Mouse (Mus musculus) neural tube, embryonic 13.5 days (tissue): ENCODE measurements around the gene Snx10. TPM values are rescaled to one million over a fixed set of nuclear protein-coding genes. Genes with fewer than 3 reads are reported as not detected.

Experiments used
- ATAC-seq: fragments of 200-750 bp; cut with Nextera tagmentation; 2 replicates; pipeline ENCODE4 v1.8.0; 2017; ENCODE audit warnings: low read depth, mild to moderate bottlenecking, moderate TSS enrichment, moderate library complexity
- H3K27ac ChIP-seq: fragments of 300-500 bp; sonication (generic); replicated peaks from 2 replicates; pipeline ENCODE4 v1.5.1; 2015; ENCODE audit warnings: moderate library complexity, mild to moderate bottlenecking, inconsistent platforms
- H3K27me3 ChIP-seq: fragments of 300-500 bp; sonication (generic); 2 replicates; pipeline ENCODE4 v1.6.1; 2015; ENCODE audit warnings: mild to moderate bottlenecking, inconsistent platforms
- H3K36me3 ChIP-seq: fragments of 300-500 bp; sonication (generic); 2 replicates; pipeline ENCODE4 v1.6.1; 2015; ENCODE audit warnings: mild to moderate bottlenecking, inconsistent platforms
- H3K4me1 ChIP-seq: fragments of 300-500 bp; sonication (generic); replicated peaks from 2 replicates; pipeline ENCODE4 v1.6.1; 2015; ENCODE audit warnings: inconsistent platforms
- H3K4me2 ChIP-seq: fragments of 300-500 bp; sonication (generic); 2 replicates; pipeline ENCODE4 v1.6.1; 2015; ENCODE audit warnings: inconsistent platforms, mild to moderate bottlenecking, moderate library complexity
- H3K4me3 ChIP-seq: fragments of 300-500 bp; sonication (generic); 2 replicates; pipeline ENCODE4 v1.5.1; 2015; ENCODE audit warnings: mild to moderate bottlenecking, inconsistent platforms
- H3K9ac ChIP-seq: fragments of 300-500 bp; sonication (generic); 2 replicates; pipeline ENCODE4 v1.6.1; 2015; ENCODE audit warnings: moderate library complexity, mild to moderate bottlenecking, inconsistent platforms
- H3K9me3 ChIP-seq: fragments of 300-500 bp; sonication (generic); 2 replicates; pipeline ENCODE4 v1.6.1; 2016; ENCODE audit warnings: inconsistent platforms
- WGBS: fragments of 180-500 bp; shearing (Covaris S2); methylation state at CpG from one replicate; pipeline ENCODE4 v1.1.7; 2015; 5-methylcytosine and 5-hydroxymethylcytosine counted together
- polyA plus RNA-seq: library from polyadenylated mRNA; unstranded; fragments of >200 nt; fragmentation: Nextera tagmentation; extraction: Ambion mirVana; gene quantifications from 2 replicates; pipeline ENCODE4 v1.2.1, GENCODE M21; 2015

Snx10 gene
- polyA plus RNA-seq, 1 experiment from 2014 or later = 54.8 TPM

DNA sequence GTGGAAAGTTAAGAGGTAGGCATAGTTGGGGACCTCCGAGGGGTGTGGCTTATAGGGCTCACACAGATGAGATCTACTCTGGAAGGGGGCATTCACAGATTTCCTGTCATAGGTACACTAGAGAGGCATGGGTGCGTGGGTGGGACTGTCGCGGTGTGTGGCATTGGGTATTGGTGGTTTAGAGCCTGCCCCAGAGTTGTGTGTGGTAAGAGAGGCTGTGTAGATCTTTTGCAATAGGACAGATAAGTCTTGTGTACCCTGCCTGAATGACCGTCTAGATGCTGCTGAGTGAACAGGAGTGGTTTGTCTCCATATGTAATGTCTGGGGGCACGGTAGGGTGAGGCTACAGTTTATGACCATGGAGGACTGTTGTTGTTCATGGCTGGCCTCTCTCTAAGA, 16.8 kb downstream of the Snx10 start:
- H3K9me3 ChIP-seq = no peaks in the 10 kb centered on the region
- H3K27me3 ChIP-seq = no peaks in the 10 kb centered on the region
- no peak overlapping the region for H3K4me3 ChIP-seq
- H3K4me1 ChIP-seq = peaks cover 11% of the 10 kb centered on the region; the same call in 1 of the 2 replicates
- ATAC-seq = no peak
- no peak overlapping the region for H3K9ac ChIP-seq
- peaks cover 11% of the 10 kb centered on the region; the same call in 1 of the 2 replicates for H3K36me3 ChIP-seq
- no peak overlapping the region for H3K4me2 ChIP-seq
- WGBS = 86% methylated on average over 6 of the region's 6 CpGs
- no peak overlapping the region for H3K27ac ChIP-seq

DNA sequence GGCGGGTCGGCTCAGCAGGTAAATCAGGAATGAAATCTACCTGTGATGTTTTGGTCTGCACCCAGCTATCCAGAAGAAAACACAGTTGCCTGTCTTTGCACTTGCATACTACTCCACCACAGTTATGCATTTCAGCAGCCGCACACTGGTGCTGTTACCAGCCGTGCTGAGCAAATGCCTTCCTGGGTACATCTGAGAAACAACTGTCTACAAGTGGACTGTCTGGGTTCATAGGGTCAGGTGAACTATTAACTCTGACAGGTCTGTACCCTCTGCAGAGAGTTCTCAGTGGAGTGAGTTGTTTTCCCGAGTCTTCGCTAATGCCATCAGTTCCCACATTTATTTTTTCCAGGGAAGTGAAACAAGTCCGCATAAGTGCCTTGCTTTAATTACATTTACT, 17.7 kb downstream of the Snx10 start:
- H3K4me3 ChIP-seq = no peak overlapping the region
- H3K9me3 ChIP-seq = no peaks in the 10 kb centered on the region
- peaks cover 9% of the 10 kb centered on the region; the same call in 1 of the 2 replicates for H3K36me3 ChIP-seq
- H3K4me2 ChIP-seq = no peak overlapping the region
- no peak overlapping the region for H3K27ac ChIP-seq
- 91% methylated on average over 7 of the region's 7 CpGs for WGBS
- no peak overlapping the region for H3K9ac ChIP-seq
- no peaks in the 10 kb centered on the region for H3K27me3 ChIP-seq
- H3K4me1 ChIP-seq = peaks cover 11% of the 10 kb centered on the region; the same call in 1 of the 2 replicates
- no peak for ATAC-seq

- Histone ChIP-seq H3K9me3 (no peaks in the 10 kb centered on the region), H3K27me3 (no peaks in the 10 kb centered on the region), H3K27ac (no peak overlapping the region), H3K36me3 (peaks cover 5% of the 10 kb centered on the region; the same call in 1 of the 2 replicates), H3K9ac (no peak overlapping the region), H3K4me1 (peaks cover 11% of the 10 kb centered on the region; the same call in 1 of the 2 replicates), H3K4me2 (no peak overlapping the region), H3K4me3 (no peak overlapping the region)
- no peak for ATAC-seq
- WGBS = 88% methylated on average over 4 of the region's 4 CpGs
These were observed 18.4 kb downstream of the Snx10 start for GRCm38 (mm10) chr6:51542147-51542546.

- no peak overlapping the region for H3K27ac ChIP-seq
- peaks cover 11% of the 10 kb centered on the region; the same call in 1 of the 2 replicates for H3K4me1 ChIP-seq
- H3K4me3 ChIP-seq = no peak overlapping the region
- WGBS = 54% methylated on average over 6 of the region's 6 CpGs
- H3K9ac ChIP-seq = no peak overlapping the region
- peaks cover 5% of the 10 kb centered on the region; the same call in 1 of the 2 replicates for H3K36me3 ChIP-seq
- no peaks in the 10 kb centered on the region for H3K9me3 ChIP-seq
- no peak for ATAC-seq
- no peak overlapping the region for H3K4me2 ChIP-seq
- no peaks in the 10 kb centered on the region for H3K27me3 ChIP-seq
These were observed 20.0 kb downstream of the Snx10 start for GRCm38 (mm10) chr6:51543639-51544117.

- no peak for ATAC-seq
- Histone ChIP-seq H3K9ac (no peak overlapping the region), H3K36me3 (peaks cover 5% of the 10 kb centered on the region; the same call in 1 of the 2 replicates), H3K4me3 (no peak overlapping the region), H3K27me3 (no peaks in the 10 kb centered on the region), H3K4me1 (peaks cover 11% of the 10 kb centered on the region; the same call in 1 of the 2 replicates), H3K27ac (no peak overlapping the region), H3K9me3 (no peaks in the 10 kb centered on the region), H3K4me2 (0 out of 2 replicates have a peak overlapping the region, but pooled peaks have one; percentile 3)
- WGBS = 41% methylated on average over 7 of the region's 7 CpGs
These were observed 20.5 kb downstream of the Snx10 start for GRCm38 (mm10) chr6:51544118-51544681.

- Histone ChIP-seq H3K4me3 (no peak overlapping the region), H3K27ac (no peak overlapping the region), H3K4me1 (peaks cover 11% of the 10 kb centered on the region; the same call in 1 of the 2 replicates), H3K9ac (no peak overlapping the region), H3K36me3 (no peaks in the 10 kb centered on the region), H3K27me3 (no peaks in the 10 kb centered on the region), H3K9me3 (no peaks in the 10 kb centered on the region), H3K4me2 (no peak overlapping the region)
- no peak for ATAC-seq
- WGBS = 85% methylated on average over 11 of the region's 11 CpGs
These were observed 21.6 kb downstream of the Snx10 start for GRCm38 (mm10) chr6:51545219-51545859.

DNA sequence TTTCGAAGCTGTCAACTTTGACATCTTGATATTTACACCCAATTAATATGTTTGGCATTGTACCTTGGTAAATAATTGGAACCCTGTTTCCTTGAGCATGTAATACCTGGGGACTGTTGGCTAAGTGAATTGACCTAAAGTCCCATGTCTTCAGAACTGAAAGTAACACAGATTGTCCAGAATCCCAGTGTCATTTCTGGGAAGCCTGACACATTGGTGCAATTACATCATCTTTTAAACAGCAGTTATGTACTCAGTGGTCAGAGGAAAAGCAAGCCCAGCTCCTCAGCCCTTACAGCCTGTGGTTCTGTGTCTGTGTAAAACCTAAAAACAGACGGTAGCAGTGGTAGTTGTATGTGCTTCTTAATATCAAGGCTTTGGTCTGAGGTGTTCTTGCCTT, 22.4 kb downstream of the Snx10 start:
- Histone ChIP-seq H3K36me3 (no peaks in the 10 kb centered on the region), H3K9me3 (no peaks in the 10 kb centered on the region), H3K27ac (no peak overlapping the region), H3K4me2 (no peak overlapping the region), H3K27me3 (no peaks in the 10 kb centered on the region), H3K9ac (no peak overlapping the region), H3K4me3 (no peak overlapping the region), H3K4me1 (peaks cover 11% of the 10 kb centered on the region; the same call in 1 of the 2 replicates)
- no peak for ATAC-seq
- 93% methylated on average over 2 of the region's 2 CpGs for WGBS

DNA sequence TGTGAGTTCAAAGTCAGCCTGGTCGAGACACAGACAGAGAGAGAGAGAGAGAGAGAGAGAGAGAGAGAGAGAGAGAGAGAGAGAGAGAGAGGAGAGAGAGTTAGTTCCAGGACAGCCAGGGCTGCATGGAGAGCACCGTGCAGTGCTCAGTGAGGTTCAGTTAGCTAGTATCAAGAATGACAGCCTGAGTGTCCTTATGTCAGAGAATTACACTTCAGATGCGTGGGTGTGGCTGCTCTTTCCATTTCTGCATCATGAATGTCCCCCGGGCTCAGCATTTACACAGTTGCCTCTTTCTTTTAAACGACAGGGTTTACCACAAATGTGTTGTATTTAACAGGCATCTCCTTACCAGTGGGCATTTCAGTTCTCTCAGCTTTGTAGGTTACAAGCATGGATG, 25.1 kb downstream of the Snx10 start:
- Histone ChIP-seq H3K4me2 (no peak overlapping the region), H3K4me3 (no peak overlapping the region), H3K9ac (no peak overlapping the region), H3K4me1 (peaks cover 9% of the 10 kb centered on the region; the same call in 1 of the 2 replicates), H3K9me3 (no peaks in the 10 kb centered on the region), H3K27me3 (no peaks in the 10 kb centered on the region), H3K36me3 (0 out of 2 replicates have a peak, but pooled peaks cover 2% of the 10 kb centered on the region), H3K27ac (no peak overlapping the region)
- ATAC-seq = no peak
- WGBS = 83% methylated on average over 5 of the region's 5 CpGs

DNA sequence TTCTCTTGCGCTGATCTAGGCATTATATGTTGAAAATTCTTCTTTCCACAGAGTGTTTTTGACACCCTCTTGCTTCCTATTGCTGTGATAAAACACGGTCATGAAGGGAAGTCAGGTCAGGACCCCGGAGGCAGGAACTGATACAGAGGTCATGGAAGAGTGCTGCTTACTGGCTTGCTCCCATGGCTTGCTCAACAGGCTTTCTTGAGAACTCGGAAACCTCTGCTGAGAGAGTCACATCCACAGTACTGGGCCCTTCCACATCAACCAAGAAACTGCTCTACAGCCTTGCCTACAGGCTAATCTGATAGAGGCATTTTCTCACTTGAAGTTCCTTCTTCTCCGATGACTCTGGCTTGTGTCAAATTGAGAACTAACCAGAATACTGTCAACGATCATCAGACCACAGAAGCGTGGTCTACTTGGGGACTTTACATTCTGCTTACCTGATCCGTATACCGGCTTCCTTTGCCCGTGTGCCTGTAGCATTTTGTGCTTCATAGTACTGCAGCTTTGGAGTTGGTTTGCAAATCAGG, 27.6 kb downstream of the Snx10 start:
- no peaks in the 10 kb centered on the region for H3K27me3 ChIP-seq
- ATAC-seq = no peak
- no peak overlapping the region for H3K27ac ChIP-seq
- no peaks in the 10 kb centered on the region for H3K9me3 ChIP-seq
- WGBS = 92% methylated on average over 10 of the region's 10 CpGs
- H3K4me2 ChIP-seq = no peak overlapping the region
- no peaks in the 10 kb centered on the region for H3K4me1 ChIP-seq
- H3K36me3 ChIP-seq = 0 out of 2 replicates have a peak, but pooled peaks cover 2% of the 10 kb centered on the region
- H3K9ac ChIP-seq = no peak overlapping the region
- H3K4me3 ChIP-seq = no peak overlapping the region

DNA sequence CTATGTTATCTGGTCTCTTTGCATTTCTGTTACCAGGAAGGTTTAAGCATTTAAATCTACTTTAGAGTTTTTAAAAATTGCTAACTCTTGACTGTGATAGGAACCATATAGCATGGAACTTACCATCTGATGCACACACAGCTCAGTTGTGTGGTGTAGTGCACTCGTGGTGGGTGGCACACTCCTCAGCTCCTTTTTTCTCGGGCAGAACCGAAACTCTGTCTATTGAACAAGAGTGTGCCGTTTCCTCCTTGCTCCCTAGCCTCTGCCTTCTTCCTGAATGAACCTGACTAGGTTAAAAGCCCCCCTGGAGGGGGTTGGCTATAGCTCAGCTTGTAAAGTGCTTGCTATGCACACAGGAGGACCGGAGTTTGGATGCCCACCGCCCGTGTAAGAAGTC, 32.9 kb downstream of the Snx10 start:
- H3K4me1 ChIP-seq = no peaks in the 10 kb centered on the region
- H3K27ac ChIP-seq = no peak overlapping the region
- WGBS = 87% methylated on average over 7 of the region's 7 CpGs
- H3K27me3 ChIP-seq = no peaks in the 10 kb centered on the region
- no peak overlapping the region for H3K9ac ChIP-seq
- H3K36me3 ChIP-seq = peaks cover 6% of the 10 kb centered on the region; the same call in 1 of the 2 replicates
- no peaks in the 10 kb centered on the region for H3K9me3 ChIP-seq
- H3K4me2 ChIP-seq = no peak overlapping the region
- no peak overlapping the region for H3K4me3 ChIP-seq
- no peak for ATAC-seq

- no peaks in the 10 kb centered on the region for H3K4me1 ChIP-seq
- H3K9me3 ChIP-seq = no peaks in the 10 kb centered on the region
- H3K27ac ChIP-seq = no peak overlapping the region
- H3K36me3 ChIP-seq = peaks cover 4% of the 10 kb centered on the region; the same call in 1 of the 2 replicates
- H3K4me2 ChIP-seq = no peak overlapping the region
- no peaks in the 10 kb centered on the region for H3K27me3 ChIP-seq
- H3K4me3 ChIP-seq = no peak overlapping the region
- H3K9ac ChIP-seq = no peak overlapping the region
- ATAC-seq = no peak
- 93% methylated on average over 7 of the region's 7 CpGs for WGBS
These were observed 34.6 kb downstream of the Snx10 start for GRCm38 (mm10) chr6:51558311-51558710.
